Mouse (Mus musculus): Measurements from ENCODE around the gene Dntt.

The Dntt gene

GRCm38 (mm10) chr19:41071500-41071899 is 42.4 kb downstream of the Dntt start:
- peak; percentile 94 for DNase-seq (ENCODE audit: low spot score)

- no peak for DNase-seq (ENCODE audit: low spot score)
These were observed 44.8 kb downstream of the Dntt start for GRCm38 (mm10) chr19:41073746-41074455.

GRCm38 (mm10) chr19:41076906-41077305 is 47.8 kb downstream of the Dntt start, which contains the start of gene Opalin:
Gene Opalin, minus strand, starts transcription at chr19:41077113.
- no peak for DNase-seq (ENCODE audit: low spot score)

GRCm38 (mm10) chr19:41081589-41081988 is 52.5 kb downstream of the Dntt start:
- no peak for DNase-seq (ENCODE audit: low spot score)

GRCm38 (mm10) chr19:41083646-41084045 is 54.6 kb downstream of the Dntt start:
- DNase-seq (ENCODE audit: low spot score), result no peak

GRCm38 (mm10) chr19:41086289-41086688 is 57.2 kb downstream of the Dntt start:
- no peak for DNase-seq (ENCODE audit: low spot score)

- peak; percentile 76 for DNase-seq (ENCODE audit: low spot score)
These were observed 57.6 kb downstream of the Dntt start for GRCm38 (mm10) chr19:41086700-41087099.

- DNase-seq (ENCODE audit: low spot score), result no peak
These were observed 58.8 kb downstream of the Dntt start for GRCm38 (mm10) chr19:41087901-41088300.

GRCm38 (mm10) chr19:41088491-41088890 is 59.4 kb downstream of the Dntt start:
- no peak for DNase-seq (ENCODE audit: low spot score)

- DNase-seq (ENCODE audit: low spot score), result peak; percentile 73
These were observed 60.8 kb downstream of the Dntt start for GRCm38 (mm10) chr19:41089833-41090232.

GRCm38 (mm10) chr19:41091901-41092300 is 62.8 kb downstream of the Dntt start:
- no peak for DNase-seq (ENCODE audit: low spot score)

GRCm38 (mm10) chr19:41097038-41097437 is 68.0 kb downstream of the Dntt start:
- no peak for DNase-seq (ENCODE audit: low spot score)

GRCm38 (mm10) chr19:41100863-41101262 is 71.8 kb downstream of the Dntt start:
- DNase-seq (ENCODE audit: low spot score), result no peak

- DNase-seq (ENCODE audit: low spot score), result no peak
These were observed 72.3 kb downstream of the Dntt start for GRCm38 (mm10) chr19:41101390-41101789.

GRCm38 (mm10) chr19:41104922-41105321 is 75.8 kb downstream of the Dntt start:
- no peak for DNase-seq (ENCODE audit: low spot score)

- no peak for DNase-seq (ENCODE audit: low spot score)
These were observed 78.5 kb downstream of the Dntt start for GRCm38 (mm10) chr19:41107530-41107929.

- DNase-seq (ENCODE audit: low spot score), result no peak
These were observed 79.6 kb downstream of the Dntt start for GRCm38 (mm10) chr19:41108666-41109065.

Data from testis, postnatal 10 days (tissue).